Mouse (Mus musculus): Measurements from ENCODE around the gene Casp3. TPM values are rescaled to one million over a fixed set of nuclear protein-coding genes. Genes with fewer than 3 reads are reported as not detected.

Gene Casp3
- polyA plus RNA-seq (2015; fragmentation: Nextera tagmentation; extraction: Ambion mirVana) = 59.6 and 62.3 TPM in 2 replicates

GRCm38 (mm10) chr8:46616879-46617689 lies at the start of gene Casp3, which contains the start of gene Primpol:
Gene Casp3 (plus strand): TSS chr8:46617291.
Gene Primpol (minus strand): TSS chr8:46617212.

Other genes with a start within 250 kb of the Casp3 start
- gene Acsl1, start 146.3 kb upstream of the Casp3 start, polyA plus RNA-seq (2015; fragmentation: Nextera tagmentation; extraction: Ambion mirVana) = 24.6 and 35.5 TPM in 2 replicates
- gene Cenpu, start 65.3 kb upstream of the Casp3 start, polyA plus RNA-seq (2015; fragmentation: Nextera tagmentation; extraction: Ambion mirVana) = 6.8 and 8.6 TPM in 2 replicates
- gene Primpol, start 79 bp upstream of the Casp3 start, polyA plus RNA-seq (2015; fragmentation: Nextera tagmentation; extraction: Ambion mirVana) = 5.1 and 11.6 TPM in 2 replicates
- gene Irf2, start 122.4 kb downstream of the Casp3 start, polyA plus RNA-seq (2015; fragmentation: Nextera tagmentation; extraction: Ambion mirVana) = 30.9 and 41.1 TPM in 2 replicates

All from adrenal gland, postnatal 0 days (tissue).